Mouse (Mus musculus): ENCODE measurements at regions not wholly inside any gene's neighbourhood (a gene's known extent, or its start where the extent isn't known, plus 50 kb on each side); places are given as distances from the start of the nearest gene placed in this dataset.

GRCm38 (mm10) chr4:154782291-154782690 is 55.0 kb upstream of the Ttc34 start:
- DNase-seq (ENCODE audit: low spot score) = no peak

- no peak for DNase-seq (ENCODE audit: low spot score)
Observed at GRCm38 (mm10) chr4:154785282-154785987, 51.8 kb upstream of the Ttc34 start.

- no peak for DNase-seq (ENCODE audit: low spot score)
Observed at GRCm38 (mm10) chr4:154787190-154787589, 50.1 kb upstream of the Ttc34 start.

Data from testis, postnatal 10 days (tissue).